Mouse (Mus musculus) kidney, adult 2 months (tissue): ENCODE measurements at regions not wholly inside any gene's neighbourhood (a gene's known extent, or its start where the extent isn't known, plus 50 kb on each side); places are given as distances from the start of the nearest gene placed in this dataset.

Source experiments
- CTCF ChIP-seq: fragments of 200-500 bp; conservative IDR thresholded peaks from 2 replicates; pipeline ENCODE4 v1.5.1; 2011; ENCODE audit warnings: low read depth, mild to moderate bottlenecking, control low read depth, low read length, moderate library complexity, mixed read lengths; ENCODE audit not compliant: insufficient read depth, insufficient read length
- POLR2A ChIP-seq: fragments of 200-500 bp; IDR thresholded peaks from one replicate; pipeline ENCODE4 v1.6.1; 2011; ENCODE audit warnings: low read depth, low read length, control low read depth

DNA sequence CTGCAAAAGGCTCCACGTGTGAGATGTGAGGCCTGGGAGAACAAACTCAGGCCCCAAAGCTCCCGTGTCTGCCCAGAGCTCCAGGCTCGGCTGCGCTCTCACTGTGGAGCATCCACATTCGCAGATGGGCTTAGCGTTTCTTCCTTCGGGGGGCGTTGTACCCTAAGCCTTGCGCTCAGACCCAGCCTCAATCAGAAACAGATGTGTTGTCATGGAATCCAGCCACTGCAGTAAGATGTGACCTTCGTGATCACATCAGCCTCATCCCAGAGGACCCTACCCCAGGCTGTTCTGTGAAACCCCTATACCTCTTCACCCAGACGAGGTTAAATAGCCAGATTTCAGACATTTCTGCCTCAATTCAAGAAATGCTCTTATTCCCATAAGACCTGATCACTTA is 260.1 kb downstream of the Cxcl12 start:
- TF ChIP-seq CTCF = no peak
- no peak for TF ChIP-seq POLR2A
